Mouse (Mus musculus) ES-E14 (cell line): ENCODE results near the gene Bmp8a. TPM values are rescaled to one million over a fixed set of nuclear protein-coding genes. Genes with fewer than 3 reads are reported as not detected.
"Not testable (repeated sequence)": the region's sequence is repeated elsewhere in the genome, so short reads cannot be mapped to it uniquely, and the experiment has no call there.

Source experiments
- DNase-seq: peaks from one replicate; pipeline ENCODE4 v3.0.0-alpha.2; 2013; ENCODE audit warnings: low read depth, low spot score
- H3K27ac ChIP-seq: 2 replicates; pipeline ENCODE4 v1.5.1; 2012; ENCODE audit warnings: low read depth, mild to moderate bottlenecking, low read length, moderate library complexity, mixed read lengths; ENCODE audit not compliant: poor library complexity, insufficient read depth, severe bottlenecking
- H3K36me3 ChIP-seq: 2 replicates; pipeline ENCODE4 v1.6.1; 2012; ENCODE audit warnings: mild to moderate bottlenecking, low read length, moderate library complexity, mixed read lengths; ENCODE audit not compliant: control insufficient read depth, poor library complexity, insufficient read depth, severe bottlenecking
- H3K4me1 ChIP-seq, 2 experiments: fragments of 150-350 bp in 1 of 2; sonication (generic) in 1 of 2; 2 replicates each; pipeline ENCODE4 v1.6.1; 2012; ENCODE audit warnings: low read length in 2 of 2, mild to moderate bottlenecking in 1 of 2, mixed read lengths in 1 of 2; ENCODE audit not compliant: control insufficient read depth in 2 of 2, insufficient read depth in 2 of 2, poor library complexity in 1 of 2
- H3K4me3 ChIP-seq, 2 experiments: fragments of 150-350 bp in 1 of 2; sonication (generic) in 1 of 2; 2 replicates each; pipeline ENCODE4 v1.5.1; 2012; ENCODE audit warnings: low read length in 2 of 2, low read depth in 1 of 2, mild to moderate bottlenecking in 1 of 2, mixed read lengths in 1 of 2; ENCODE audit not compliant: insufficient read depth in 1 of 2, poor library complexity in 1 of 2, severe bottlenecking in 1 of 2
- H3K9ac ChIP-seq: 2 replicates; pipeline ENCODE4 v1.6.1; 2012; ENCODE audit warnings: low read depth, mild to moderate bottlenecking, low read length, mixed read lengths; ENCODE audit not compliant: poor library complexity, insufficient read depth, severe bottlenecking
- H3K9me3 ChIP-seq: fragments of 150-350 bp; sonication (generic); 2 replicates; pipeline ENCODE4 v1.6.1; 2012; ENCODE audit warnings: low read depth, mild to moderate bottlenecking, low read length; ENCODE audit not compliant: control insufficient read depth, insufficient read depth
- CHD2 ChIP-seq: IDR thresholded peaks from 2 replicates; pipeline ENCODE4 v1.6.1; 2014; ENCODE audit warnings: mild to moderate bottlenecking, low read depth, low read length, inconsistent platforms
- HCFC1 ChIP-seq: IDR thresholded peaks from 2 replicates; pipeline ENCODE4 v1.6.1; 2012; ENCODE audit warnings: low read length, inconsistent platforms, borderline replicate concordance; ENCODE audit not compliant: insufficient read depth
- MAFK ChIP-seq: IDR thresholded peaks from 2 replicates; pipeline ENCODE4 v1.6.1; 2014; ENCODE audit warnings: mild to moderate bottlenecking, low read depth, low read length, inconsistent platforms; ENCODE audit not compliant: insufficient read depth
- ZC3H11A ChIP-seq: IDR thresholded peaks from 2 replicates; pipeline ENCODE4 v1.6.1; 2012; ENCODE audit warnings: low read depth, mild to moderate bottlenecking, inconsistent platforms, low read length, borderline replicate concordance
- ZNF384 ChIP-seq: IDR thresholded peaks from 2 replicates; pipeline ENCODE4 v1.6.1; 2012; ENCODE audit warnings: low read depth, low read length, inconsistent platforms
- in situ Hi-C, 2 experiments: fragments of 600-800 bp; cut with MboI; formaldehyde crosslinking; loops; one replicate each; pipeline ENCODE4 v1.15.1; 2025; ENCODE audit warnings: low sequenced_read_pairs in 2 of 2, inconsistent platforms in 1 of 2; ENCODE audit not compliant: unreplicated experiment in 2 of 2
- total RNA-seq: library from RNA; depleted of rRNA; stranded (reverse); fragments of 300-350 nt; gene quantifications from 2 replicates; pipeline ENCODE4 v1.2.3, GENCODE M21; 2012

Bmp8a gene
- total RNA-seq, 1 experiment = 7.1 TPM

- Histone ChIP-seq H3K9me3 (no peaks in the 10 kb centered on the region), H3K36me3 (no peaks in the 10 kb centered on the region), H3K27ac (no peak overlapping the region), H3K4me1 (peaks cover 0 to 14% of the 10 kb centered on the region in 2 experiments; a peak in 2 of 4 replicates), H3K4me3 (no peak overlapping the region), H3K9ac (no peak overlapping the region)
- in situ Hi-C loops = no loop called here
- TF ChIP-seq ZC3H11A (no peak), ZNF384 (no peak), CHD2 (no peak), MAFK (no peak), HCFC1 (no peak)
- no peak for DNase-seq
Observed at GRCm38 (mm10) chr4:123340232-123340631, 2.8 kb downstream of the Bmp8a start.

GRCm38 (mm10) chr4:123337693-123338092 is 5.4 kb downstream of the Bmp8a start:
- TF ChIP-seq HCFC1 (no peak), ZNF384 (no peak), ZC3H11A (no peak), MAFK (no peak), CHD2 (no peak)
- Histone ChIP-seq H3K36me3 (no peaks in the 10 kb centered on the region), H3K27ac (no peak overlapping the region), H3K4me3 (no peak overlapping the region), H3K9ac (no peak overlapping the region), H3K4me1 (peaks cover 0 to 14% of the 10 kb centered on the region in 2 experiments; a peak in 2 of 4 replicates), H3K9me3 (no peaks in the 10 kb centered on the region)
- no peak for DNase-seq
- in situ Hi-C loops = no loop called here

- no peaks in the 10 kb centered on the region for H3K9me3 ChIP-seq
- in situ Hi-C loops = no loop called here
- no peaks in the 10 kb centered on the region for H3K36me3 ChIP-seq
- TF ChIP-seq MAFK (no peak), CHD2 (no peak), ZC3H11A (no peak), HCFC1 (no peak), ZNF384 (no peak)
- DNase-seq = no peak
- no peak overlapping the region for H3K9ac ChIP-seq
- no peak overlapping the region for H3K4me3 ChIP-seq
- peaks cover 0 to 21% of the 10 kb centered on the region in 2 experiments; a peak in 2 of 4 replicates for H3K4me1 ChIP-seq
- H3K27ac ChIP-seq = no peak overlapping the region
Observed at GRCm38 (mm10) chr4:123335796-123336585, 7.1 kb downstream of the Bmp8a start.

- H3K4me1 ChIP-seq = peaks cover 0 to 18% of the 10 kb centered on the region in 2 experiments; a peak in 2 of 4 replicates
- H3K27ac ChIP-seq, in situ Hi-C loops, H3K36me3 ChIP-seq, H3K4me3 ChIP-seq, DNase-seq, H3K9me3 ChIP-seq, H3K9ac ChIP-seq: not testable (repeated sequence)
Observed at GRCm38 (mm10) chr4:123335244-123335643, 7.8 kb downstream of the Bmp8a start.
